Mouse (Mus musculus): ENCODE measurements around the gene Tmprss11f. TPM values are rescaled to one million over a fixed set of nuclear protein-coding genes. Genes with fewer than 3 reads are reported as not detected.

Gene Tmprss11f
- total and polyA plus RNA-seq, 3 experiments, result not detected

- no peak for TF ChIP-seq HCFC1 (IDR thresholded peaks at IDR 0.05; ENCODE audit: low read depth, low read length)
- TF ChIP-seq MYB (IDR thresholded peaks at IDR 0.05; ENCODE audit: low read depth, low read length), result no peak
- TF ChIP-seq MYC (IDR thresholded peaks at IDR 0.05; ENCODE audit: low read depth, low read length), result no peak
- no peak for TF ChIP-seq BHLHE40 (IDR thresholded peaks at IDR 0.05; ENCODE audit: borderline replicate concordance, low read depth, low read length)
- no peak for TF ChIP-seq RCOR1 (IDR thresholded peaks at IDR 0.05; ENCODE audit: low read depth, low read length)
- no peak for TF ChIP-seq MXI1 (IDR thresholded peaks at IDR 0.05; ENCODE audit: low read depth, low read length)
- no peak for TF ChIP-seq TCF12 (IDR thresholded peaks at IDR 0.05; ENCODE audit: low read depth, low read length)
- no peak for TF ChIP-seq POLR2AphosphoS2 (IDR thresholded peaks at IDR 0.05; ENCODE audit: low read length)
- TF ChIP-seq ETS1 (IDR thresholded peaks at IDR 0.05; ENCODE audit: low read depth, low read length), result no peak
- no peak for TF ChIP-seq MAX (IDR thresholded peaks at IDR 0.05; ENCODE audit: low read length)
- H3K36me3 ChIP-seq (ENCODE audit: control insufficient read depth in 1 of 2, insufficient read depth in 2 of 2, low read length in 2 of 2), result no peaks in the 10 kb centered on the region
- DNase-seq (ENCODE audit: low read depth, low spot score), result no peak
- no peaks in the 10 kb centered on the region for H3K27me3 ChIP-seq (ENCODE audit: control insufficient read depth in 1 of 2, insufficient read depth in 2 of 2, low read length in 2 of 2)
- H3K79me2 ChIP-seq (ENCODE audit: control insufficient read depth, insufficient read depth, low read length, poor library complexity), result no peaks in the 10 kb centered on the region
- H3K9ac ChIP-seq (ENCODE audit: control insufficient read depth, low read depth, low read length, poor library complexity, severe bottlenecking), result no peak overlapping the region
- no peak overlapping the region for H3K4me3 ChIP-seq (ENCODE audit: control insufficient read depth in 1 of 2, insufficient read depth in 1 of 2, low read depth in 2 of 2, low read length in 2 of 2)
- H3K4me1 ChIP-seq (ENCODE audit: control insufficient read depth in 1 of 2, insufficient read depth in 2 of 2, low read length in 2 of 2), result no peaks in the 10 kb centered on the region
- no peaks in the 10 kb centered on the region for H3K9me3 ChIP-seq (replicated peaks; ENCODE audit: insufficient read depth, low read length)
- H3K27ac ChIP-seq (ENCODE audit: control insufficient read depth, low read depth, low read length), result no peak overlapping the region
Measured at GRCm38 (mm10) chr5:86640795-86641194, 8.6 kb upstream of the Tmprss11f start.

GRCm38 (mm10) chr5:86630700-86631099 is 1.5 kb downstream of the Tmprss11f start:
- Histone ChIP-seq H3K4me3 (ENCODE audit: control insufficient read depth in 1 of 2, insufficient read depth in 1 of 2, low read depth in 2 of 2, low read length in 2 of 2) (no peak overlapping the region), H3K27ac (ENCODE audit: control insufficient read depth, low read depth, low read length) (no peak overlapping the region), H3K79me2 (ENCODE audit: control insufficient read depth, insufficient read depth, low read length, poor library complexity) (no peaks in the 10 kb centered on the region), H3K36me3 (ENCODE audit: control insufficient read depth in 1 of 2, insufficient read depth in 2 of 2, low read length in 2 of 2) (no peaks in the 10 kb centered on the region), H3K4me1 (ENCODE audit: control insufficient read depth in 1 of 2, insufficient read depth in 2 of 2, low read length in 2 of 2) (no peaks in the 10 kb centered on the region), H3K9ac (ENCODE audit: control insufficient read depth, low read depth, low read length, poor library complexity, severe bottlenecking) (no peak overlapping the region), H3K27me3 (ENCODE audit: control insufficient read depth in 1 of 2, insufficient read depth in 2 of 2, low read length in 2 of 2) (no peaks in the 10 kb centered on the region), H3K9me3 (replicated peaks; ENCODE audit: insufficient read depth, low read length) (no peaks in the 10 kb centered on the region)
- TF ChIP-seq EP300 (IDR thresholded peaks at IDR 0.05; ENCODE audit: low read depth in 1 of 2, low read length in 2 of 2) (no peak), CHD1 (IDR thresholded peaks at IDR 0.05; ENCODE audit: low read depth, low read length) (no peak), MEF2A (IDR thresholded peaks at IDR 0.05; ENCODE audit: extremely low read depth, insufficient replicate concordance, low read depth, low read length, poor library complexity, severe bottlenecking) (no peak), RAD21 (IDR thresholded peaks at IDR 0.05; ENCODE audit: low read depth, low read length) (no peak), MYB (IDR thresholded peaks at IDR 0.05; ENCODE audit: low read depth, low read length) (no peak), USF2 (IDR thresholded peaks at IDR 0.05; ENCODE audit: borderline replicate concordance in 1 of 2, insufficient read depth in 1 of 2, low read depth in 1 of 2, low read length in 2 of 2) (no peak), CTCF (IDR thresholded peaks at IDR 0.05 in 2 of 3, conservative IDR thresholded peaks at IDR 0.05 in 1 of 3; ENCODE audit: control insufficient read depth in 1 of 3, insufficient read depth in 1 of 3, low read depth in 2 of 3, low read length in 3 of 3, poor library complexity in 1 of 3, severe bottlenecking in 1 of 3) (no peak), MXI1 (IDR thresholded peaks at IDR 0.05; ENCODE audit: low read depth, low read length) (no peak), MAZ (IDR thresholded peaks at IDR 0.05; ENCODE audit: low read depth, low read length) (no peak), TAL1 (IDR thresholded peaks at IDR 0.05; ENCODE audit: low read length) (no peak), BHLHE40 (IDR thresholded peaks at IDR 0.05; ENCODE audit: borderline replicate concordance, low read depth, low read length) (no peak), USF1 (IDR thresholded peaks at IDR 0.05; ENCODE audit: low read depth, low read length) (no peak), ZNF384 (IDR thresholded peaks at IDR 0.05; ENCODE audit: low read depth, low read length) (no peak), JUND (IDR thresholded peaks at IDR 0.05; ENCODE audit: low read depth, low read length) (no peak), MYC (IDR thresholded peaks at IDR 0.05; ENCODE audit: low read depth, low read length) (no peak), SIN3A (IDR thresholded peaks at IDR 0.05; ENCODE audit: low read length) (no peak), KAT2A (conservative IDR thresholded peaks at IDR 0.05; ENCODE audit: low read depth, low read length) (no peak), POLR2A (IDR thresholded peaks at IDR 0.05; ENCODE audit: control insufficient read depth in 1 of 2, insufficient read depth in 1 of 2, low read depth in 1 of 2, low read length in 2 of 2, poor library complexity in 1 of 2) (no peak)
- no peak for DNase-seq (ENCODE audit: low read depth, low spot score)

All from MEL (cell line).